Mouse (Mus musculus) T-cell, adult 66 days (primary cell): ENCODE results near the gene Tm9sf2. TPM values are rescaled to one million over a fixed set of nuclear protein-coding genes. Genes with fewer than 3 reads are reported as not detected.

Experiments
- total RNA-seq, 2 experiments: library from RNA; stranded (reverse); gene quantifications; 3 replicates in 1 of 2; 4 replicates in 1 of 2; pipeline ENCODE4 v1.2.4; 2023

Tm9sf2 gene
- 10 to 100 TPM; 72.1 to 78.5 TPM for total RNA-seq

GRCm38 (mm10) chr14:122106822-122107468 lies at the start of gene Tm9sf2:
Gene Tm9sf2 (plus strand): TSS chr14:122107038.

GRCm38 (mm10) chr14:122181078-122181814 lies 74.4 kb downstream of the Tm9sf2 start, which contains the start of gene Clybl:
Gene Clybl (plus strand): TSS chr14:122181704.

Other genes with a start within 250 kb of the Tm9sf2 start
- 100 to 1,000 TPM in 1 of 2 experiments, 10 to 100 TPM in 1; 96.6 to 108 TPM for gene Ubac2, start 228.4 kb upstream of the Tm9sf2 start, total RNA-seq
- gene Gpr18, start 191.3 kb upstream of the Tm9sf2 start, total RNA-seq, result 10 to 100 TPM; 80.0 to 90.3 TPM
- gene Gpr183, start 141.8 kb upstream of the Tm9sf2 start, total RNA-seq, result 100 to 1,000 TPM; 126 to 147 TPM
- gene Timm8a2, start 72.4 kb upstream of the Tm9sf2 start, total RNA-seq, result 1 to 10 TPM; 5.5 to 5.9 TPM
- 1 to 10 TPM; 8.5 to 9.5 TPM for gene Clybl, start 74.7 kb downstream of the Tm9sf2 start, total RNA-seq